Mouse (Mus musculus) c-Kit-positive CD71-positive TER-119-positive erythroid progenitor cells, embryonic 14.5 days (primary cell): ENCODE measurements around the gene Prss2.
"Not testable (repeated sequence)": the region's sequence is repeated elsewhere in the genome, so short reads cannot be mapped to it uniquely, and the experiment has no call there.

Experiments
- DNase-seq: peaks from one replicate; pipeline ENCODE4 v3.0.0-alpha.2; 2013; ENCODE audit warnings: low spot score

Prss2 gene

GRCm38 (mm10) chr6:41556389-41556788 lies 34.8 kb downstream of the Prss2 start:
- no peak for DNase-seq

- peak; percentile 9 for DNase-seq
Observed at GRCm38 (mm10) chr6:41557468-41557867, 35.9 kb downstream of the Prss2 start.

- no peak for DNase-seq
Observed at GRCm38 (mm10) chr6:41558271-41558670, 36.7 kb downstream of the Prss2 start.

GRCm38 (mm10) chr6:41559331-41559730 lies 37.7 kb downstream of the Prss2 start:
- DNase-seq, result no peak

- DNase-seq, result no peak
Observed at GRCm38 (mm10) chr6:41560273-41560672, 38.7 kb downstream of the Prss2 start.

- DNase-seq, result no peak
Observed at GRCm38 (mm10) chr6:41562598-41562997, 41.0 kb downstream of the Prss2 start.

GRCm38 (mm10) chr6:41563104-41563951 lies 41.7 kb downstream of the Prss2 start:
- DNase-seq, result not testable (repeated sequence)

GRCm38 (mm10) chr6:41565261-41565660 lies 43.7 kb downstream of the Prss2 start:
- no peak for DNase-seq

GRCm38 (mm10) chr6:41566965-41567364 lies 45.4 kb downstream of the Prss2 start:
- DNase-seq, result no peak

GRCm38 (mm10) chr6:41569078-41569477 lies 47.5 kb downstream of the Prss2 start:
- no peak for DNase-seq
